Mouse (Mus musculus): ENCODE measurements at regions not wholly inside any gene's neighbourhood (a gene's known extent, or its start where the extent isn't known, plus 50 kb on each side); places are given as distances from the start of the nearest gene placed in this dataset.
A peak's percentile ranks its signal among the peaks of the same experiment; 100 is the strongest.

GRCm38 (mm10) chr16:15254669-15255068 is 62.6 kb upstream of the Gm21897 start:
- 46% methylated on average over 2 of the region's 2 CpGs for WGBS
- H3K9ac ChIP-seq (ENCODE audit: low read depth, low read length) = no peak overlapping the region
- H3K27me3 ChIP-seq (ENCODE audit: control insufficient read depth, insufficient read depth, low read length) = no peaks in the 10 kb centered on the region
- no peak overlapping the region for H3K4me3 ChIP-seq (ENCODE audit: low read length)
- ATAC-seq (ENCODE audit: low FRiP score, low TSS enrichment) = no peak
- no peak overlapping the region for H3K4me2 ChIP-seq (replicated peaks; ENCODE audit: low read depth, low read length)
- H3K27ac ChIP-seq (ENCODE audit: low read depth, low read length) = no peak overlapping the region
- no peaks in the 10 kb centered on the region for H3K9me3 ChIP-seq (ENCODE audit: control insufficient read depth, low read length)
- H3K4me1 ChIP-seq (ENCODE audit: control insufficient read depth, insufficient read depth, low read length) = peaks cover 4% of the 10 kb centered on the region; the same call in 1 of the 2 replicates
- H3K36me3 ChIP-seq (ENCODE audit: control insufficient read depth, insufficient read depth, low read length) = no peaks in the 10 kb centered on the region

- Histone ChIP-seq H3K27ac (ENCODE audit: low read depth, low read length) (peak overlapping the region; percentile 4; the same call in 1 of the 2 replicates), H3K9me3 (ENCODE audit: control insufficient read depth, low read length) (no peaks in the 10 kb centered on the region), H3K4me1 (ENCODE audit: control insufficient read depth, insufficient read depth, low read length) (peaks cover 5% of the 10 kb centered on the region; the same call in 1 of the 2 replicates), H3K36me3 (ENCODE audit: control insufficient read depth, insufficient read depth, low read length) (no peaks in the 10 kb centered on the region), H3K9ac (ENCODE audit: low read depth, low read length) (no peak overlapping the region), H3K4me3 (ENCODE audit: low read length) (no peak overlapping the region), H3K27me3 (ENCODE audit: control insufficient read depth, insufficient read depth, low read length) (no peaks in the 10 kb centered on the region), H3K4me2 (replicated peaks; ENCODE audit: low read depth, low read length) (no peak overlapping the region)
- ATAC-seq (ENCODE audit: low FRiP score, low TSS enrichment) = peak; percentile 91
- WGBS = 24% methylated on average over 6 of the region's 6 CpGs
Observed at GRCm38 (mm10) chr16:15259474-15259873, 57.8 kb upstream of the Gm21897 start.

GRCm38 (mm10) chr16:15260069-15260468 is 57.2 kb upstream of the Gm21897 start:
- Histone ChIP-seq H3K4me3 (ENCODE audit: low read length) (no peak overlapping the region), H3K4me1 (ENCODE audit: control insufficient read depth, insufficient read depth, low read length) (peaks cover 5% of the 10 kb centered on the region; the same call in 1 of the 2 replicates), H3K27me3 (ENCODE audit: control insufficient read depth, insufficient read depth, low read length) (no peaks in the 10 kb centered on the region), H3K9ac (ENCODE audit: low read depth, low read length) (no peak overlapping the region), H3K27ac (ENCODE audit: low read depth, low read length) (peak overlapping the region; percentile 4; the same call in 1 of the 2 replicates), H3K9me3 (ENCODE audit: control insufficient read depth, low read length) (no peaks in the 10 kb centered on the region), H3K36me3 (ENCODE audit: control insufficient read depth, insufficient read depth, low read length) (no peaks in the 10 kb centered on the region), H3K4me2 (replicated peaks; ENCODE audit: low read depth, low read length) (no peak overlapping the region)
- ATAC-seq (ENCODE audit: low FRiP score, low TSS enrichment) = peak; percentile 37; the same call in 1 of the 2 replicates
- 37% methylated on average over 4 of the region's 4 CpGs for WGBS

Data from kidney, embryonic 14.5 days (tissue).